Mouse (Mus musculus): ENCODE measurements around the gene Zfp648. TPM values are rescaled to one million over a fixed set of nuclear protein-coding genes. Genes with fewer than 3 reads are reported as not detected.

The Zfp648 gene
- total and polyA plus RNA-seq, 2 experiments, result not detected

DNA sequence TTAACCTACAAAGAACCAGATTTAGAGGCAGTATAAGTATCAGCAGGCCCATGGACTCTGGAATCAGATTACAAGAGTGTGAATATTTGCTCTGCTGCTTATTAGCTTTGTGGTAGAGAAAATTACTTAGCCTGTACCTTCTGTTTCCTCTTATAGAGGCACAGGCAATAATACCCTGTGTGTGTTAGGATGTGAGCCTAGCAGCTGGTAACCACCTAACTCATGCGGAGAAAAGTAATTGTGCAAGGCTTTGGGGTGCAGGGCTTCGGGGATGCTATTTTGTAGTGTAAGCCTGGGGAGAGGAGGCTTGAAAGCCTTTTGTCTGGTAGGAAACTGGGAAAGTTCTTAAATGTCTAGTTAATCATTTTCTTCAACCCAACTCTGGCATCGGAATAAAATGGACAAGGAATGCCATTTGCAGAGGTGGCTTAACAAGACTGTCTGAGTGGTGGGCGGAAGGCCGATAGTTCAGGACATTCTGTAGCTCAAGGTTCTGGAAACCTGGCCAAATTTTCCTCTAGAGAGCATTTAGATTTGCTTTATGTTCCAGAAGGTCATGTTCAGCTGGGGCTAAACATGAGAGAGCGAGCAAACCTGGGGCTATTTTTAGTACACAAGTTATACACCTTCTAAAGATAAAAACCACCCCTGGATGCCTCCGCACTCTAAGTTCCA is 17.8 kb upstream of the Zfp648 start:
- H3K36me3 ChIP-seq (ENCODE audit: control insufficient read depth, insufficient read depth, low read length), result no peaks in the 10 kb centered on the region
- H3K9ac ChIP-seq (ENCODE audit: low read depth, low read length), result no peak overlapping the region
- TF ChIP-seq CTCF (IDR thresholded peaks at IDR 0.05; ENCODE audit: low read depth, low read length) (no peak), POLR2A (IDR thresholded peaks at IDR 0.05; ENCODE audit: extremely low read depth, insufficient read depth, low read length) (no peak)
- H3K27me3 ChIP-seq (ENCODE audit: control insufficient read depth, insufficient read depth, low read length), result no peaks in the 10 kb centered on the region
- H3K4me3 ChIP-seq (ENCODE audit: insufficient read depth, low read depth, low read length), result no peak overlapping the region
- 94% methylated on average over 7 of the region's 7 CpGs for WGBS
- no peak overlapping the region for H3K27ac ChIP-seq (replicated peaks; ENCODE audit: insufficient read depth, low read depth, low read length)
- no peaks in the 10 kb centered on the region for H3K79me2 ChIP-seq (ENCODE audit: control insufficient read depth, insufficient read depth, low read length)
- peaks cover 3% of the 10 kb centered on the region; the same call in 1 of the 2 replicates for H3K4me1 ChIP-seq (ENCODE audit: control insufficient read depth, insufficient read depth, low read length)
- no peak for DNase-seq (ENCODE audit: extremely low read depth, low read depth, low spot score)

DNA sequence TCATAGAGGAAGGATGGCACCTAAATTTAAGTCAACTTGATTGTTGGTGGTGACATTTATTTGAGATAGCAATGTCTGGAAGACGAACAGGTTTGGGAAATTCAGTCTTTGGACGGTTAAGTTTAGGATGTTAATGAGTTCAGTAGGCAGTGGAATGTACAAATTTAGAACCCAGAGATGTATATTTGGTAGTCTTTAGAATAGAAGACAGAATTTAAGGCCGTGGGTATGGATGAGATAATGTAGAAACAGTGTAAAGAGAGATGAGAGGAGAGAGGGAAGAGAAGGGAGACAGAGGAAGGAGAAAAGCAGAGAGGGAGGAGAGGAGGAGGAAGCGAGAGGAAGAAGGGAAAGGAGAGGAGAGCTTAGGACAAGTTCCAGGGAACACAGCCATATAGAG is 12.8 kb upstream of the Zfp648 start:
- no peak overlapping the region for H3K9ac ChIP-seq (ENCODE audit: low read depth, low read length)
- 85% methylated on average over 4 of the region's 4 CpGs for WGBS
- no peaks in the 10 kb centered on the region for H3K79me2 ChIP-seq (ENCODE audit: control insufficient read depth, insufficient read depth, low read length)
- TF ChIP-seq CTCF (IDR thresholded peaks at IDR 0.05; ENCODE audit: low read depth, low read length) (no peak), POLR2A (IDR thresholded peaks at IDR 0.05; ENCODE audit: extremely low read depth, insufficient read depth, low read length) (no peak)
- no peaks in the 10 kb centered on the region for H3K36me3 ChIP-seq (ENCODE audit: control insufficient read depth, insufficient read depth, low read length)
- H3K4me3 ChIP-seq (ENCODE audit: insufficient read depth, low read depth, low read length), result no peak overlapping the region
- no peak for DNase-seq (ENCODE audit: extremely low read depth, low read depth, low spot score)
- no peaks in the 10 kb centered on the region for H3K4me1 ChIP-seq (ENCODE audit: control insufficient read depth, insufficient read depth, low read length)
- no peak overlapping the region for H3K27ac ChIP-seq (replicated peaks; ENCODE audit: insufficient read depth, low read depth, low read length)
- no peaks in the 10 kb centered on the region; the same call in 1 of the 2 replicates for H3K27me3 ChIP-seq (ENCODE audit: control insufficient read depth, insufficient read depth, low read length)

DNA sequence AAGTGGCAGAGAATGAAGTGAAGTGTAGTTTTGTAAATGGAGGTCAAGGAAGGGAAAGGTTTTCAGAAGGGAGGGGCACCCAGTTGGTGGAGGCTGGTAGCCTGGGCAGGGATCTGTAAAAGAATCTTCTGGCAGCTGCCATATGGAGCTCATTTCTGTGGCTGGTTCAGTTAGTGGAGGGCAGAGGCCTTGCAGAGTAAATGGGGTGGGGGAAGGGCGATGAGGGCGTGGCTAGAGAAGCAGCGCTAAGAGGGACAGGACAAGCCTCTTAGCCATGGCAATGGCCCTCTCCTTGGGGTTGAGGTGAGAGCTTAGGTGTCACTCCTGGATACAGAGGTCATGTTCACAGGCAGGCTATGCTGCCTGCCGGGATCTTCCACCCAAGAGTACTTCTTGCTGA is 12.4 kb upstream of the Zfp648 start:
- no peak overlapping the region for H3K27ac ChIP-seq (replicated peaks; ENCODE audit: insufficient read depth, low read depth, low read length)
- TF ChIP-seq CTCF (IDR thresholded peaks at IDR 0.05; ENCODE audit: low read depth, low read length), result no peak
- TF ChIP-seq POLR2A (IDR thresholded peaks at IDR 0.05; ENCODE audit: extremely low read depth, insufficient read depth, low read length), result no peak
- H3K4me1 ChIP-seq (ENCODE audit: control insufficient read depth, insufficient read depth, low read length), result no peaks in the 10 kb centered on the region
- no peak overlapping the region for H3K4me3 ChIP-seq (ENCODE audit: insufficient read depth, low read depth, low read length)
- no peaks in the 10 kb centered on the region for H3K36me3 ChIP-seq (ENCODE audit: control insufficient read depth, insufficient read depth, low read length)
- H3K27me3 ChIP-seq (ENCODE audit: control insufficient read depth, insufficient read depth, low read length), result no peaks in the 10 kb centered on the region; the same call in 1 of the 2 replicates
- no peaks in the 10 kb centered on the region for H3K79me2 ChIP-seq (ENCODE audit: control insufficient read depth, insufficient read depth, low read length)
- no peak for DNase-seq (ENCODE audit: extremely low read depth, low read depth, low spot score)
- 56% methylated on average over 4 of the region's 4 CpGs for WGBS
- no peak overlapping the region for H3K9ac ChIP-seq (ENCODE audit: low read depth, low read length)

DNA sequence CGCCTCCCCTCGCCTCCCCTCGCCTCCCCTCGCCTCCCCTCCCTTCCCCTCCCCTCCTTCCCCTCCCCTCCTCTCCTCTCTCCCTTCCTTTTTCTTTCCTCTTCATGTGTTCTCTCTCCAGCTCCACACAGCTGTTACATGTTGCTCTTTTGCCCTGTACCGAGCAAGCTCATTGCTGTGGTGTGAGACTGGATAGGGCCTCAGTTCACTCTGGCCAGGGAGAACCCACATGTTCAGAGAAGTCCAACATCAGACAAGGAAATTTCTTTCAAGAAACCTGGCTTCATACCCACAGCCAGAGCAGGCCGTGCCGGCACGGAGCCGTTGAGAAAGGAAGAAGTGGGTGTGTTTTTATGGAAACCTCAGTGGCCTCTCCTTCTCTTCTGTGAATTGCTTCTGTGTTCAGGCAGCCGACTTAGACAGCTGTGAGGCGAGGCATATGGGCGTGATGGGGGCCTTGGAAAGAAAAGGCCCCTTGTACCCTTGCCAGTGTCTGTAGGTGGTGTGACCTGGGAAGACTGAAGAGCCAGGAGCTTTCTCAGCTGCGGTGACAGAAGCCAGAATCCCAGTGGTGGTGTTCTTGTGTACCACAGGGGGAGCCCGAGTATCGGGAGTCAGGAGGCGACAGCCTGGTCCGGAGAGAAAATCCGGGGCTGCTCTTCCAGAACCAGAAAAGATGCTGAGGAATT is 11.0 kb upstream of the Zfp648 start:
- DNase-seq (ENCODE audit: extremely low read depth, low read depth, low spot score), result no peak
- no peak overlapping the region for H3K4me3 ChIP-seq (ENCODE audit: insufficient read depth, low read depth, low read length)

DNA sequence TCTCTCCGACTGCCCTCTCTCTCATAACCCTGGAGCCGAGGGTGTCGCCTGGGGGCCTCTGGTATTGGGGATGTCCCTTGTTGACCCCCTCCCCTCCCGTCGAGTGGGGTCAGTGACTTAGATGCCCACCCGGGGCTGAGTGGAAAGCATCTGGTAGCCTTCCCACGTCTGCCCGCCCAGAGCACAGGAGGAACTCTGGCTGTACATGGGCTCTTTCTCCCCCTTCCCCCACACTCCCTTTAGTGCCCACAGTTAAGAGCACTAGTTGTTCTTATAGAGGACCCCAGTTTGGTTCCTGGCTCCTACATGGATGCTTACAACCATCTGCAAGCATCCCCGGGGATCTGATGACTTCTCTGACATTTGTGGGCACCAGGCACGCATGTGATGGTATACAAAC is 2.1 kb upstream of the Zfp648 start:
- 89% methylated on average over 10 of the region's 10 CpGs for WGBS
- H3K36me3 ChIP-seq (ENCODE audit: control insufficient read depth, insufficient read depth, low read length), result no peaks in the 10 kb centered on the region
- H3K27ac ChIP-seq (replicated peaks; ENCODE audit: insufficient read depth, low read depth, low read length), result no peak overlapping the region
- no peak overlapping the region for H3K4me3 ChIP-seq (ENCODE audit: insufficient read depth, low read depth, low read length)
- no peaks in the 10 kb centered on the region for H3K4me1 ChIP-seq (ENCODE audit: control insufficient read depth, insufficient read depth, low read length)
- DNase-seq (ENCODE audit: extremely low read depth, low read depth, low spot score), result no peak
- no peaks in the 10 kb centered on the region for H3K27me3 ChIP-seq (ENCODE audit: control insufficient read depth, insufficient read depth, low read length)
- no peaks in the 10 kb centered on the region for H3K79me2 ChIP-seq (ENCODE audit: control insufficient read depth, insufficient read depth, low read length)
- TF ChIP-seq POLR2A (IDR thresholded peaks at IDR 0.05; ENCODE audit: extremely low read depth, insufficient read depth, low read length) (no peak), CTCF (IDR thresholded peaks at IDR 0.05; ENCODE audit: low read depth, low read length) (no peak)
- H3K9ac ChIP-seq (ENCODE audit: low read depth, low read length), result no peak overlapping the region

More for the DNA sequence above, 11.0 kb upstream of the Zfp648 start:
- no peak overlapping the region for H3K27ac ChIP-seq (replicated peaks; ENCODE audit: insufficient read depth, low read depth, low read length)
- H3K79me2 ChIP-seq (ENCODE audit: control insufficient read depth, insufficient read depth, low read length), result no peaks in the 10 kb centered on the region
- H3K9ac ChIP-seq (ENCODE audit: low read depth, low read length), result no peak overlapping the region
- H3K4me1 ChIP-seq (ENCODE audit: control insufficient read depth, insufficient read depth, low read length), result no peaks in the 10 kb centered on the region
- H3K27me3 ChIP-seq (ENCODE audit: control insufficient read depth, insufficient read depth, low read length), result no peaks in the 10 kb centered on the region; the same call in 1 of the 2 replicates
- no peaks in the 10 kb centered on the region for H3K36me3 ChIP-seq (ENCODE audit: control insufficient read depth, insufficient read depth, low read length)
- WGBS, result 76% methylated on average over 15 of the region's 18 CpGs
- TF ChIP-seq CTCF (IDR thresholded peaks at IDR 0.05; ENCODE audit: low read depth, low read length) (no peak), POLR2A (IDR thresholded peaks at IDR 0.05; ENCODE audit: extremely low read depth, insufficient read depth, low read length) (no peak)

DNA sequence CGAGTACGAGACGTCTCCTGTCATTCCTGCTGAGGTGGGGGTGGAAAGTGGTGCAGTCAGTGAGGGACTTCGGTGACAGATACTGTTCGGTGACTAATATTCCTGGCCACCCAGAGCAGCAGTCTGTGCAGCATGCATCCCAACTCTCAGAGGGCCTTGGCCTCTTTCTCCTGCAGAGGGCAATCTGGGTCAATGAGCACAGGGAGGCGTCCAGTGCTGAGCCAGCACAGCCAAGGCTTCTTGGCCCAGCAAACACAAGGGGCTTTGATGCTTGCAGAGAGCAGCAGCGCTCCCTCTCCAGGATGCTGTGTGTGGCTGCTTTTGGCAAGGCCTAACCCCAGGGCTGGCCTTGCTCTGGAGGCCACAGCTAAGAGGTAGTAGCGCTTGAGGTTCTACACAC is 1.6 kb downstream of the Zfp648 start:
- H3K4me1 ChIP-seq (ENCODE audit: control insufficient read depth, insufficient read depth, low read length), result no peaks in the 10 kb centered on the region
- WGBS, result 82% methylated on average over 8 of the region's 8 CpGs
- H3K27ac ChIP-seq (replicated peaks; ENCODE audit: insufficient read depth, low read depth, low read length), result no peak overlapping the region
- no peak for TF ChIP-seq POLR2A (IDR thresholded peaks at IDR 0.05; ENCODE audit: extremely low read depth, insufficient read depth, low read length)
- no peak for TF ChIP-seq CTCF (IDR thresholded peaks at IDR 0.05; ENCODE audit: low read depth, low read length)
- no peaks in the 10 kb centered on the region for H3K79me2 ChIP-seq (ENCODE audit: control insufficient read depth, insufficient read depth, low read length)
- DNase-seq (ENCODE audit: extremely low read depth, low read depth, low spot score), result no peak
- no peak overlapping the region for H3K9ac ChIP-seq (ENCODE audit: low read depth, low read length)
- peaks cover 8% of the 10 kb centered on the region; the same call in 1 of the 2 replicates for H3K27me3 ChIP-seq (ENCODE audit: control insufficient read depth, insufficient read depth, low read length)
- H3K4me3 ChIP-seq (ENCODE audit: insufficient read depth, low read depth, low read length), result no peak overlapping the region
- no peaks in the 10 kb centered on the region for H3K36me3 ChIP-seq (ENCODE audit: control insufficient read depth, insufficient read depth, low read length)
